Mouse (Mus musculus) embryo, embryonic 9.5 days (tissue): ENCODE results near the gene Gamt.

Experiments
- DNase-seq: peaks from one replicate; pipeline ENCODE4 v3.0.0-alpha.2; 2017; ENCODE audit errors: extremely low spot score

Gamt gene

DNA sequence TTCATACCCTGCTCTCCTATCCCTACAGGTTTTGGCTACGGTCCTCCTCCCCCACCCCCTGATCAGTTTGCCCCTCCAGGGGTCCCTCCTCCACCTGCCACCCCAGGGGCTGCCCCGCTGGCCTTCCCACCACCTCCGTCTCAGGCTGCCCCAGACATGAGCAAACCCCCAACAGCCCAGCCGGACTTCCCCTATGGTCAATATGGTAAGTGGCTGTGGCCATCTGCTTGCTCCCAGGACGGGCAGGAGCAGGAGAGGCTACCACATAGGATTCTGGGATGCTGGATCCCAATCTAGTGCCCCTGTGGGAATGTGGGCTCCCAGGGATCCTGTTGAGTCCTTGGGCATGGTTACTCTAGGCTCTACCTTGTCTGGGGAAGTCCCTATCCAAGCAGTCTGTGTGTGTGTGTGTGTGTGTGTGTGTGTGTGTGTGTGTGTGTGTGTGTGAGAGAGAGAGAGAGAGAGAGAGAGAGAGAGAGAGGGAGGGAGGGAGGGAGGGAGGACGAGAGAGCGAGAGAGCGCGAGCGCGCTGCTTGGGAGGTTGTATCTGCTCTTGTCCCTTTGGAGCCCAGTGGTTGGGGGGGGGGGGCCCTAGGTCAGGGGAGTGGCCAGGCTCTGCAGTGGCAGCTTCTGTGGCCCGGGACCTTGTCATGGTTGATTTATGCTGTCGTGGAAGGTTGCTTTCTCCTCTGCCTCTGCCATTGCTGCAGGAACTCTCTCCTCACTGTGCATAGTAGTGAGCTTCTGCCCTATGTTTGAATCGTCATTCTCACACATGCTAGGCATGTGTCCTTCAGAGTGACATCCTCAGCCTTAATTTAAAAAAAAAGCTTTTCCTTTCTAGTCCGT, 24.6 kb upstream of the Gamt start:
- DNase-seq, result no peak

DNA sequence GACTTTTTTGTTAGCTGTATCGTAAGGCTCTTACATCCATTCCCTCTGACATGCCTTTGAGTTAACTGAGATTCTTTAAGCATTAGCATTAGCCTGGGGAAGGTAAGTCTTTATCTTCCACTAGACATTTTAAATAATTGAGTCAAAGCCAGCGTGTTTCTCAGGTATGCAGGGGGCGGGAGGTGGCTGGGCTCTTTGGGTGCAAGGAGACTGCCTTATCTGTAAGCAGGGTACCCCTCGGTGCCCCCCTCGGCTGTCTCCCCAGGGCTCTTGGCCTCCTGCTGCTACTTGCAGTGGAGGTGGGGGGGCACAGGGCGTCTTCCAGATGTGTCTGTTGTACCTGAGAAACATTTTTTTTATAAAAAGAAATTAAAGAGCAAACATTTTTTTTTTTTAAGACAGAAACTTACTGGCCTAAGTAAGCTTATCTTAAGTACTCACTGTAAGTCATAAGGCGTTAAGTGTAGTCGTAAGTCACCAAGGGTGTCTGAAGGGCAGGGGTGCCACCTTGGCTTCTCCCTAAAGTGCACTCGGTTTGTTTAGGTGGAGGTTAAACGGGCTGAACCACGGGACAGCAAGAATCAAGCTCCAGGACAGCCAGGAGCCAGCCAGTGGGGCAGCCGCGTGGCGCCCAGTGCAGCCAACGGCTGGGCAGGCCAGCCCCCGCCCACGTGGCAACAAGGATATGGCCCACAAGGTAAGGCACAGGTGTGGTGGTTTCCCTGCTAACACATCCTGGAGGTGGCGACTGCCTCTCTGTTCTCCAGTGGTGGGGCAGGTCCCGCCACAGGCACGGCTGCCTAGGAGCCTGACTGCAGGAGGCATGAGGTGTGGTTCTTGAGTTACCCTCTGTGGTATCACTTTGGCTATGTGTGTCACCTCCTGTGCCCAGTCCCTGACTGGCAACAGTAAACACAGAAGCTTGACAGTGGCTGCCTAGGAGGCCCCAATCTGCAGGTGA, 21.9 kb upstream of the Gamt start:
- DNase-seq, result no peak

- DNase-seq, result no peak
Measured at GRCm38 (mm10) chr10:80281921-80282371, 21.1 kb upstream of the Gamt start.

DNA sequence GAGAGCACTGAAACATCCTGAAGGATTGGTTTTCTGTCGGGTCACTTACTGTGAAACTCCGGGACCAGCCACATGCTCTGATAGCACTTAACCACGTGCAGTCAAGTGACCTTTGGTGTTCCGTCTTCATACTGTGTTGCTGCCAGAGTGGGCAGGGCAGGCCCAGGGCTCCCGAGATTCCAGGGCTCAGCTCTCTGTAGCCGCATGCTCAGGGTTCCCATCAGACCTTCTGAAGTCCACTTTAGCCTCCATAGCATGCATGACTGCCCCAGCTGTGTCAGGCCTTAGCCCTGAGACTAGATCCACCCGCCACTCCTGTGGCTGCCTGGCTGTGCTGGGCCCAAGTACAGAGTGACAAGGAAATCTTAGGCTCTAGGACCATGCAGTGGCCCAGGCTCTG, 20.5 kb upstream of the Gamt start:
- DNase-seq, result no peak

DNA sequence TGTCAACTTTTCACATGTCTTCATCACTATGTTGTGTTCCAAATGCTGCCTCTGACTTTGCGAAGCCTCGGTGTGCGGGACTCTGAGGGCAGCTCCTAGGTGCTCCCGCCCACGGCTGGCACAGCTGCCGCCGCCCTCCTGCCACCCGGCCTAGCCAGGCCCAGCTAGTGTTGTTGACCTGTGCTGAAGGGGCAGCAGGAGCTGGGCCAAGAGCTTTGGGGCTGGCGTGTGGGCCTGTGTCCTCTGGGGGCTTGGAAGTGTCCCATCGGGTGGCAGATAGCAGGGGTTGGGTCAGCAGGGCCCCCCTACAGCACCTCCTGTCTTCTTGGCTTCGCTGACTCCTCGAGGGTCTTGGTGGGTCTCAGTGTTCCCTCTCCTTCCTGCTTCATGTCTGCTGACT, 18.5 kb upstream of the Gamt start:
- no peak for DNase-seq

- no peak for DNase-seq
Measured at GRCm38 (mm10) chr10:80278390-80278789, 17.6 kb upstream of the Gamt start.

- DNase-seq, result no peak
Measured at GRCm38 (mm10) chr10:80276238-80276637, 15.4 kb upstream of the Gamt start.

GRCm38 (mm10) chr10:80273847-80274246, 13.0 kb upstream of the Gamt start:
- no peak for DNase-seq

DNA sequence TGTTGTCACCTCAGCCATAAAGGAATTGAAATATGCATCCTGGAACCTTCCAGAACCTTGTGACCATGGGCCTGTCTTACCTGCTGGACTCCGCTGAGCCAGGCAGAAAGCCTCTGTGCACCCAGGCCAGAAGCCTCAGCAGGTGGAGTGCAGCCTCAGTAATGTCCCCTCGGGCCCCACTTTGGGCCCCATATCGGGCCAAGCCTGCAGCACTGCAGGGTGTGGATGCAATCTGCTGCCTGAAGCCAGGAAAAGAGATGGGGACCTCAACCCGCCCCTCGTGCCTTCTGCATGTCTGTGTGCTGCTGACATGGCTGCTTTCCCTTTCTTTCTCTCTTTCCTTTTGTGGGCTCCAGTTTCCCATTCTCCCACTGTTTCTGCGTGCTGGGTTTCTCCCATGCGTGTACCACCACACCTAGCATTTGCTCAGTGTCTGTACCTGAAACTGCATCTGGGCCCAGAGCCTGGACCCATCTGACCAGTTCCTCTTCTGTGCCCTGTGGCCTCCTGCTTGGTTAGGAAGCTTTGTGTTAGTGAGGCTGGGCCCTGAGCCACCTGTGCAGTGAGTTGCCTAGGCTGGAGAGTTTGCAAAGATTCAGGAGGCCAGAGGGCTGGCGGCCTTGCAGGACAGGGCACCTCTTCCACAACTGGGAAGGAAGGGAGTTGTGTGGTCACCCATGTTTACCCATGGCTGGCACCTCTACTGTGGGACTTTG, 11.2 kb upstream of the Gamt start:
- no peak for DNase-seq

- DNase-seq, result no peak
Measured at GRCm38 (mm10) chr10:80271186-80271843, 10.5 kb upstream of the Gamt start.

DNA sequence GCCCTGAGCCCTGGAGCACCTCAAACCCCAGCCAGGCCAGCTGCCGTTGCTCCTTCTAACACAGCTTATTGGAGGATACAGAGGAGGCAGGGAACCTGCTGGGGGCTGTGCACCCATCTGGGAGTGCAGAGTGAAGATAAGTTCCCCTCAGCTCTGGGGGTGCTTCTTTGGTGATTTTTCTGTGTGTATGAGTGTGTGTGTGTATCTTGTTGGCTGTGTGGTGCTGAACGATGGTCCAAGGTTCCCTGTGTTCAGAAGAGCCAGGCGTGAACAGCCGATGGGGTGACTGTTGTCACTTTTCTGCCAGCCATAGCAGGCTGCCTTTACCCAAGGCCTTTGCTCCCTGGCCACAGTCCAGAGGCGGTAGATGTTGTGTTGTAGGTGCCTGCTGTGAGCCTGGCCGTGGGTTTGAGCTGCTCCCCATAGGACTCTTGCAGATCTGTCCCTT, 9.9 kb upstream of the Gamt start:
- DNase-seq, result no peak

GRCm38 (mm10) chr10:80270099-80270498, 9.3 kb upstream of the Gamt start:
- no peak for DNase-seq

GRCm38 (mm10) chr10:80265149-80265486, 4.3 kb upstream of the Gamt start:
- no peak for DNase-seq

- peak; percentile 94 for DNase-seq
Measured at GRCm38 (mm10) chr10:80264341-80265148, 3.7 kb upstream of the Gamt start.

- DNase-seq, result no peak
Measured at GRCm38 (mm10) chr10:80262776-80263365, 2.1 kb upstream of the Gamt start.

- DNase-seq, result no peak
Measured at GRCm38 (mm10) chr10:80262169-80262568, 1.4 kb upstream of the Gamt start.

GRCm38 (mm10) chr10:80261585-80261968, 765 bp upstream of the Gamt start:
- DNase-seq, result peak; percentile 94

DNA sequence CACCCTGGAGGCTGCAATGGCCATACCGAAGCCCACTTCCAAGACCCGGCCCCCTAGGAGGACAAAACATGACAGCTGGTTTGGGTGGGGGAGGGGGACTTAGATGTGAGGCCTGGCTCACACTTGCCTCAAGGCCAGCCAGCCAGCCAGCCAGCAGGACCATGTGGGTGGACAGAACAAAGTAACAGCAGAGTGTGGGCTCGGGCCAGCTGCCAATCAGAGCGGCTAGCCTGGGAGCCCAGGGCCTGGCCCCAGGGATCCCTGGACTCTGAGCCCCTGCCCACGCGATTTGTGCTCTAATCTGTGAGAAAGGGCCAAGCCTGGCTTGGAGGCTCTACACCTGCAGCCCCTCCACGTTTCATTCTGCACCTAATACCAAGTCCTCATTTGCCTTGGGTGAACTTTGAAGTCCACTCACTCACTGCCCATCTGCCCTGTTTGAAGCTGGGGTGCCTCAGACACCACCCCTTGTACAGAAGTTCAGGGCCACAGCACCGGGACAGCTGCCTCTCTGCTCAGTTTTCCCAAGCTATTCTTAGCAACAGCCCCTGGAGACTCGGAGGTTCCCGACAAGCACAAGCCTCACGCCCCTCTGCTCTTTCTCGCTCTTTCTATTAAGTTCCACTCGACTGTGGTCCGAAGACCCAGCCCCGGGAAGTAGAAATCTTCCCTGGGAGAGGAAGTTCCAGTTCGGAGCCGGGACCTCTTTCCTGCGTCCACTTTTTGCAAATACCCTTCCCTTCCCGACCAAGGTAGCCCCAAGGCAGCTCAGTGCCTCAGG, 761 bp downstream of the Gamt start:
- peak; percentile 54 for DNase-seq

DNA sequence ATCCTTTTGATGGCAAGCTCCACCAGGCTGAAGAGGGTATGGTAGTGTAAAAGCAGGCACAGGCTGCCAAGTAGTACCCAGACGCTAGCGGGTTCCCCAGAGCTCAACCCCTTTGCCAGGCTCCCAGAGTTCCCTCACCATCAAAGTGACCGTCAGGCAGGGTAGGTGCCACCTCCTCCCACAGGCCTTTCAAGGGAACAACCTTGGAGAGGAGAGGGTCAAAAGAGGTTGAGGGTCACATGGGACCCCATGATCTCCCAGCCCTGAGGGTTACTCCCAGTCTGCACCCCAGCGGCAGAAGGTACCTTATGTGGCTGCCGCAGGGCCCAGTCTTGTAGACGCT, 1.4 kb downstream of the Gamt start:
- DNase-seq, result no peak
